Mouse (Mus musculus): ENCODE results near the gene Tmc4. TPM values are rescaled to one million over a fixed set of nuclear protein-coding genes. Genes with fewer than 3 reads are reported as not detected.
A peak's percentile ranks its signal among the peaks of the same experiment; 100 is the strongest.

The Tmc4 gene
- polyA plus RNA-seq, 2 experiments, result 4.8 to 20.2 TPM

DNA sequence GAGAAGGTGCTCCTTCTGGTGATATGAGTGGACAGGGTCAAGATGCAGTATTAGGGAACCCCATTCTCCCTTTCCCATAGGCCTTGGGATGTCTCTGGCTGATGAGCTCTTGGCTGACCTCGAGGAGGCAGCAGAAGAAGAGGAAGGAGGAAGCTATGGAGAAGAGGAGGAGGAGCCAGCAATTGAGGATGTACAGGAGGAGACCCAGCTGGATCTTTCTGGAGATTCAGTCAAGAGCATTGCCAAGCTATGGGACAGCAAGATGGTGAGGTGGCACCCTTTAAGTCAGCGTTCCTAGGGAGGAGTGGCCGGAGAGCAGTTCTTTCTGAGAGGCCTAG is 46.9 kb downstream of the Tmc4 start:
- H3K4me2 ChIP-seq (replicated peaks; ENCODE audit: low read depth, low read length, severe bottlenecking), result peak overlapping the region; percentile 96
- no peaks in the 10 kb centered on the region for H3K27me3 ChIP-seq (ENCODE audit: control insufficient read depth, insufficient read depth, low read length)
- no peak for TF ChIP-seq POLR2A (IDR thresholded peaks at IDR 0.05; ENCODE audit: borderline replicate concordance, extremely low read depth, insufficient read depth, insufficient read length)
- peaks cover 20% of the 10 kb centered on the region for H3K4me1 ChIP-seq (ENCODE audit: control insufficient read depth, insufficient read depth, low read length)
- DNase-seq (ENCODE audit: low spot score) (no peak), ATAC-seq (ENCODE audit: low FRiP score, low read depth) (no peak)
- WGBS, result 66% methylated on average over 3 of the region's 3 CpGs
- no peaks in the 10 kb centered on the region for H3K9me3 ChIP-seq (ENCODE audit: control insufficient read depth, low read length)
- peak overlapping the region; percentile 71 for H3K9ac ChIP-seq (ENCODE audit: low read depth, low read length, severe bottlenecking)
- peaks cover 23% of the 10 kb centered on the region for H3K36me3 ChIP-seq (ENCODE audit: control insufficient read depth, insufficient read depth, low read length)
- H3K27ac ChIP-seq (replicated peaks; ENCODE audit: low read depth, low read length), result no peak overlapping the region
- peak overlapping the region; percentile 72 for H3K4me3 ChIP-seq (replicated peaks; ENCODE audit: low read length)

DNA sequence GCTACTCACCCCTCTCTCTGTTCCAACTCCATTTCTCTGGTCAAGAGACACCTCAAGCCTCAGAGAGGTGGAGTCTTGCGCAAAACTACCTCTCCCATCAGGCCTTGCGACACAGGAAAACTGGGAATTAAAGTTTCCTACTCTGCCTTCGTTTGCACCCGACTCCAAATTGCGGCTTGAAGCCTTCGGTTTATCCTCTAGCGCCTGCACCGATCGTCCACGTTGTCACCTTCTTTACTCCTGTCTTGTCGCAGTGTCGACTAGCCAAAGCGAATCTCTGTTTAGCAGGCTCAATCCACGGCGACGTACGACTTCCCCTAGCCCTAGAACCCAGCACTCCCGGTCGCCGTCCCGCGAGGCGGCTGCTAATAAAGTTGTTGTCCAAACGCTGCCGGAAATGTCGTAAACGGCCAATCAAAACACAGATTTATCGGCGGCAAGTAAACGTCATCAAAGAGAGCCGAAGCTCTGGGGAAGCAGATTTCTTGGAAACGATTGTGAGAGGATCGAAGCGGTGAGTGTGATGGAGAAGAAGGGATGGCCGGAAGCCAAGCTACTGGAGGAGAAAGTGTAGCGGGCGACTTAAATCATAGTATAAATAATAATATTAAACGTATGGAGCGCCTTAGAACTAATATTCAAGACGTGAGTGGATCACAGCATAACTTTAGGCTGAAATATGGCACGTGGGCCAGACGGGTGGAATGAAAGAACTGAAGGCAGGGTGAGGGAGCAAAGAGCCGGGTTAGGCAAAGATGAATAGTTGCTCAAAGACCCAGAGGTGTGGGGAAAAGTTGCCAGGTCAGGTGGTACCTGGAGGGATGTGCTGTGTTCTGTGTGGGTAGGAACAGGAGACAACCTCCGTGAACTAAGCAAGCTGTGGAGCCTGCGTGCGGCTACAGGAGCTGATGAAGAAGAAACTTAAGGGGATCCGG is 47.5 kb downstream of the Tmc4 start, which contains the start of the genes Tfpt and Prpf31:
TSS of gene Tfpt (minus strand) at position 387 of the 935 bp plus-strand sequence.
TSS of gene Prpf31 (plus strand) at position 443 of the 935 bp plus-strand sequence.
- H3K9ac ChIP-seq (ENCODE audit: low read depth, low read length, severe bottlenecking), result peak within 1 kb of the TSS; percentile 71
- ATAC-seq (ENCODE audit: low FRiP score, low read depth) (peak; percentile 94), DNase-seq (ENCODE audit: low spot score) (peak; percentile 94)
- peaks cover 20% of the 10 kb centered on the region for H3K4me1 ChIP-seq (ENCODE audit: control insufficient read depth, insufficient read depth, low read length)
- no peaks in the 10 kb centered on the region for H3K27me3 ChIP-seq (ENCODE audit: control insufficient read depth, insufficient read depth, low read length)
- H3K4me2 ChIP-seq (replicated peaks; ENCODE audit: low read depth, low read length, severe bottlenecking), result peak within 1 kb of the TSS; percentile 96
- peak within 1 kb of the TSS; percentile 72 for H3K4me3 ChIP-seq (replicated peaks; ENCODE audit: low read length)
- H3K36me3 ChIP-seq (ENCODE audit: control insufficient read depth, insufficient read depth, low read length), result peaks cover 19% of the 10 kb centered on the region
- no peaks in the 10 kb centered on the region for H3K9me3 ChIP-seq (ENCODE audit: control insufficient read depth, low read length)
- WGBS, result under 1% methylated on average over 47 of the region's 47 CpGs
- 0 out of 2 replicates have a peak, but pooled peaks have one; percentile 10 for TF ChIP-seq POLR2A (IDR thresholded peaks at IDR 0.05; ENCODE audit: borderline replicate concordance, extremely low read depth, insufficient read depth, insufficient read length)
- H3K27ac ChIP-seq (replicated peaks; ENCODE audit: low read depth, low read length), result peak within 1 kb of the TSS; percentile 82

DNA sequence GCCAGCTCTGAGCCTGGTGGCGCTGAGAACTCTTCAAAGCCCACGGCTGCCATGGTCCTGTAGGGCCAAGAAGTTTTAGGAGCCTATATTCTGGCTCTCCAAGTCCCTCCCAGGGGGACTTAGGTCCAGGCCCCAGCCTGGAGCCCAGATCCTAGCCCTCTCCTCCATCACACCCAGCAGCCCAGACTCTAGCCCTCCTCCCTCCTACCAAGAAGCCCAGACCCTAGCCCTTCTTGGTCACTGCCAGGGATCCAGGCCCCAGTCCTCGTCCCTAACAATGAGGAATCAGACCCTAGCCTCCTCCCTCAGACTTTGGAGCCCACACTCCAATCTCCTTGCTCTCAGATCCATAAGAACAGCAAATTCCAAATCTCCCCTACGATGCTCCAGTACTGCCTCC is 48.3 kb downstream of the Tmc4 start:
- DNase-seq (ENCODE audit: low spot score), result no peak
- H3K27ac ChIP-seq (replicated peaks; ENCODE audit: low read depth, low read length), result no peak overlapping the region
- peak overlapping the region; percentile 72 for H3K4me3 ChIP-seq (replicated peaks; ENCODE audit: low read length)
- H3K36me3 ChIP-seq (ENCODE audit: control insufficient read depth, insufficient read depth, low read length), result peaks cover 20% of the 10 kb centered on the region
- no peak for ATAC-seq (ENCODE audit: low FRiP score, low read depth)
- TF ChIP-seq POLR2A (IDR thresholded peaks at IDR 0.05; ENCODE audit: borderline replicate concordance, extremely low read depth, insufficient read depth, insufficient read length), result no peak
- no peaks in the 10 kb centered on the region for H3K9me3 ChIP-seq (ENCODE audit: control insufficient read depth, low read length)
- no peaks in the 10 kb centered on the region for H3K27me3 ChIP-seq (ENCODE audit: control insufficient read depth, insufficient read depth, low read length)
- H3K4me2 ChIP-seq (replicated peaks; ENCODE audit: low read depth, low read length, severe bottlenecking), result peak overlapping the region; percentile 95
- 28% methylated on average over 4 of the region's 4 CpGs for WGBS
- H3K9ac ChIP-seq (ENCODE audit: low read depth, low read length, severe bottlenecking), result peak overlapping the region; percentile 71
- H3K4me1 ChIP-seq (ENCODE audit: control insufficient read depth, insufficient read depth, low read length), result peaks cover 20% of the 10 kb centered on the region

DNA sequence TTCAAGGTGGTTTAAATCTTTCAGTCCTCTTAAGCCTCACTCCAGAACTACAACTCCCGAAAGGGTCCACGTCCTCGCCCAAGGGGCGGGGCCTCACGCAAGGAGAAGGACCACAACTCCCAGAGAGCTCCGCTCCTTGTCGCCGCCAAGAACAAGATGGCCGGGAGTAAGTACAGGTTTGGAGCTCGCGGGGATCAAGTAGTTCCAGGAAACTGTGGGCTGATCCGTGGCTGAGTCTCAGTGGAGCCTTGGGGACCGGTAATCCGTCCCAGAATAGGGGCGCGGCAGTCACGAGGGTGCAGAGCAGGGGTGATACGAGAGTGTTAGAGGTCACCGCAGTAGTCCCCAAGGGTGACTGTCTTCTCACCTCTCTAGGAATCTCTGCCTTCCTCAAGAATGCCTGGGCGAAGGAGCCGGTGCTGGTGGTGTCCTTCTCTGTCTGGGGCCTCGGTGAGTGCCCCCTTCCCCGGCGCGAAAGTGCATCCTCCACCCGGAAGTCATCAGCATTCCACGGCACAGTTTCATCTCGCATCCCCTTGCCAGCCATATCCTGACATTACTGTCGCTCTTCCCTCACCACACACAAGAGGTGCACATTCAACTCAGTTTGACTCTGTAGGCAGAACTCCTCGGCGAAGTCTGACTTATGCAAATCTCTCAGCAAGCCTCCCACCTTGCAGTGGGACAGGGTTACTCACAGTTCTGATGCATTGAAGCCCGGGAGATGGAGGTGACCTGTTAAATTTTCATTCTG is 59.9 kb downstream of the Tmc4 start, which contains the start of gene Ndufa3:
TSS of gene Ndufa3 (plus strand) at position 132 of the 754 bp plus-strand sequence.
- H3K9me3 ChIP-seq (ENCODE audit: control insufficient read depth, low read length), result no peaks in the 10 kb centered on the region
- under 1% methylated on average over 32 of the region's 32 CpGs for WGBS
- H3K27ac ChIP-seq (replicated peaks; ENCODE audit: low read depth, low read length), result 0 out of 2 replicates have a peak within 1 kb of the TSS, but pooled peaks have one; percentile 55
- peaks cover 24% of the 10 kb centered on the region for H3K36me3 ChIP-seq (ENCODE audit: control insufficient read depth, insufficient read depth, low read length)
- H3K27me3 ChIP-seq (ENCODE audit: control insufficient read depth, insufficient read depth, low read length), result no peaks in the 10 kb centered on the region
- peak within 1 kb of the TSS; percentile 62 for H3K4me2 ChIP-seq (replicated peaks; ENCODE audit: low read depth, low read length, severe bottlenecking)
- H3K4me1 ChIP-seq (ENCODE audit: control insufficient read depth, insufficient read depth, low read length), result peaks cover 3% of the 10 kb centered on the region; the same call in 1 of the 2 replicates
- peak within 1 kb of the TSS; percentile 69 for H3K4me3 ChIP-seq (replicated peaks; ENCODE audit: low read length)
- TF ChIP-seq POLR2A (IDR thresholded peaks at IDR 0.05; ENCODE audit: borderline replicate concordance, extremely low read depth, insufficient read depth, insufficient read length), result peak; percentile 42; the same call in 1 of the 2 replicates
- peak; percentile 97 for ATAC-seq (ENCODE audit: low FRiP score, low read depth)
- peak within 1 kb of the TSS; percentile 74 for H3K9ac ChIP-seq (ENCODE audit: low read depth, low read length, severe bottlenecking)
- DNase-seq (ENCODE audit: low spot score), result peak; percentile 85

Data from limb, embryonic 14.5 days (tissue).